Mouse (Mus musculus) G1E (cell line): ENCODE measurements around the gene Slc4a4. TPM values are rescaled to one million over a fixed set of nuclear protein-coding genes. Genes with fewer than 3 reads are reported as not detected.

Experiments
- ATAC-seq: 2 replicates; pipeline ENCODE4 v1.8.0; 2016; ENCODE audit warnings: mild to moderate bottlenecking; ENCODE audit not compliant: insufficient number of reproducible peaks, poor library complexity, low FRiP score, severe bottlenecking; ENCODE audit errors: extremely low read depth
- DNase-seq: peaks from one replicate; pipeline ENCODE4 v3.0.0; 2012; ENCODE audit warnings: low spot score
- H3K27me3 ChIP-seq: 2 replicates; pipeline ENCODE4 v1.6.1; 2012; ENCODE audit warnings: mild to moderate bottlenecking, low read length, inconsistent platforms; ENCODE audit not compliant: insufficient read depth
- H3K36me3 ChIP-seq: replicated peaks from 2 replicates; pipeline ENCODE3; 2012; ENCODE audit warnings: mild to moderate bottlenecking, inconsistent platforms
- H3K4me1 ChIP-seq: 2 replicates; pipeline ENCODE4 v1.6.1; 2012; ENCODE audit warnings: low read depth, low read length, inconsistent platforms, mixed read lengths; ENCODE audit not compliant: insufficient read depth
- H3K4me3 ChIP-seq: 2 replicates; pipeline ENCODE4 v1.5.1; 2012; ENCODE audit warnings: low read depth, mild to moderate bottlenecking, inconsistent platforms, low read length, moderate library complexity, mixed read lengths
- H3K9me3 ChIP-seq: replicated peaks from 2 replicates; pipeline ENCODE4 v1.6.1; 2012; ENCODE audit warnings: inconsistent platforms
- CTCF ChIP-seq: IDR thresholded peaks from 2 replicates; pipeline ENCODE4 v1.5.1; 2012; ENCODE audit warnings: low read depth, low read length, inconsistent platforms, mixed read lengths
- GATA1 ChIP-seq: IDR thresholded peaks from 2 replicates; pipeline ENCODE4 v1.6.1; 2012; ENCODE audit warnings: borderline replicate concordance, low read length, inconsistent platforms, mixed read lengths
- GATA2 ChIP-seq: IDR thresholded peaks from 2 replicates; pipeline ENCODE4 v1.6.1; 2012; ENCODE audit warnings: low read depth, low read length, inconsistent platforms, borderline replicate concordance
- POLR2AphosphoS5 ChIP-seq: IDR thresholded peaks from 2 replicates; pipeline ENCODE4 v1.6.1; 2012; ENCODE audit warnings: low read depth, low read length, inconsistent platforms; ENCODE audit not compliant: insufficient replicate concordance
- TAL1 ChIP-seq: conservative IDR thresholded peaks from 2 replicates; pipeline ENCODE4 v1.6.1; 2012; ENCODE audit warnings: low read depth, low read length, inconsistent platforms, mixed read lengths
- polyA plus RNA-seq: library from polyadenylated mRNA; stranded (reverse); fragments of >175 nt; gene quantifications from 2 replicates; pipeline ENCODE4 v1.2.3, GENCODE M21; 2012
- total RNA-seq, 2 experiments: library from RNA; stranded (forward) in 1 of 2; stranded (reverse) in 1 of 2; fragments of 200-1000 nt in 1 of 2; fragments of >200 nt in 1 of 2; fragmentation: Nextera tagmentation in 1 of 2; gene quantifications; 2 replicates each; pipeline ENCODE4 v1.2.3; 2014 to 2017

Slc4a4 gene
- total and polyA plus RNA-seq, 3 experiments: 0.11 TPM; not detected in 2

DNA sequence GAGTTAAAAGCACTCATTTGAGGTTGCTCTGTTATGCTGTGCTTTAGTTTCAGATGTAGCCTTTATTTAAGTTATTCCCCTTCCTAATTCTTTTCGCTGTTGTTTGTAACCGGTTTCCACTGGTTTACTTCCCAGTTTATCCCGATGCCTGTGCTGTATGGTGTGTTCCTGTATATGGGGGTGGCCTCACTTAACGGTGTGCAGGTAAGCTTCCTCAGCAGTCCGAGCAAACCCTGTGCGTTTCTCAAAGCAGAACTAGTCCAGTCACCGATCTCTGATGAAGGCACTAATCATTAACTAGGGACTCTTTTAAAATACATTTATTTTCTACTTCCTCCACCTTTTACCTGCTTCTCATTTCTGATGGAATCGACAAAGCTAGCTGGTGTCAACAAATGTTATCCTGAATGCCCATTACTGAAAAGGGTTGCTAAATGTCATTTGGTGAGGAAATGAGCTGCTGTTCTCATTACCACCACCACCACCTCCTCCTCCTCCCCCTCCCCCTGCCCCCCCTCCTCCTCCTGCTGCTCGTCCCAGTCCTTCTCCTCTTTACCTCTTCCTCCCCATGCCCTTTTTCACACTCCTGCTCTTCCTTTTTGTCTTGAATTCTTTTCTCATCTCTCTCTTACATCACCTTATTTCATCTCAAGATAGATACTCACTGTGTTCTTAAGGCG is 336.6 kb downstream of the Slc4a4 start:
- no peaks in the 10 kb centered on the region for H3K27me3 ChIP-seq
- H3K4me3 ChIP-seq: no peak overlapping the region
- ATAC-seq (no peak), DNase-seq (no peak)
- peaks cover 13% of the 10 kb centered on the region for H3K9me3 ChIP-seq
- TF ChIP-seq CTCF: no peak
- TF ChIP-seq GATA2: no peak
- TF ChIP-seq TAL1: no peak
- TF ChIP-seq GATA1: no peak
- no peak for TF ChIP-seq POLR2AphosphoS5
- H3K4me1 ChIP-seq: no peaks in the 10 kb centered on the region
- no peaks in the 10 kb centered on the region for H3K36me3 ChIP-seq

DNA sequence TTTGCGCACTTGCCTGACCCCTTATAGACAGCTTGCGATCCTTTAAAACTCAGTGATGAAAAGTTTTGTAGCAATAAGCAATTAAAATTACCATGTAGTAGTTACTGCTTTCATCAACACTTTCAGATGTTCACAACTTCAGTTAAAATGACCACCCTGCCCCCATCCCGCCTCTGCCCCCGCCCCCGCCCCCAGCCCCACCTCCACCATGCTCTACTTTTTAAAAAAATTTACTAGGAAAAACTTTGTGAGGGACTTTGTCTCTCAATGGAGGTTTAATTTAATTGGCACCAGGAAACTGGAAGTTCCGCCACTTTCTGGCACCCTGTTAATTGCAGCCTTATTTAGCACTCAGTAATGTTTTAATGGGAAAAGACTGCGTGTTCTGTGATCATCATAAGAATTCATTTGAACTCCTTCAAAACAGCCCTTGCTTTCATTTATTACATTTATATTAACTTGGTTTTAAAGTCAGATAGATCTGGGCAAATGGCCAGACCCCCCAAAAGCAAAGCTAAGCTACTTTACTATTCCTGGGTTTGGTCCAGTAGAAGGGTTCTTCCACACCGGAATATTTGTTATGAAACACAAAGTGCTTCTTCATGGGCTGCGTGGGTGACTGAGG is 337.2 kb downstream of the Slc4a4 start:
- Histone ChIP-seq H3K27me3 (no peaks in the 10 kb centered on the region), H3K36me3 (no peaks in the 10 kb centered on the region), H3K4me3 (no peak overlapping the region), H3K9me3 (peaks cover 9% of the 10 kb centered on the region), H3K4me1 (no peaks in the 10 kb centered on the region)
- ATAC-seq (no peak), DNase-seq (no peak)
- TF ChIP-seq POLR2AphosphoS5 (no peak), TAL1 (no peak), GATA1 (no peak), GATA2 (no peak), CTCF (no peak)

DNA sequence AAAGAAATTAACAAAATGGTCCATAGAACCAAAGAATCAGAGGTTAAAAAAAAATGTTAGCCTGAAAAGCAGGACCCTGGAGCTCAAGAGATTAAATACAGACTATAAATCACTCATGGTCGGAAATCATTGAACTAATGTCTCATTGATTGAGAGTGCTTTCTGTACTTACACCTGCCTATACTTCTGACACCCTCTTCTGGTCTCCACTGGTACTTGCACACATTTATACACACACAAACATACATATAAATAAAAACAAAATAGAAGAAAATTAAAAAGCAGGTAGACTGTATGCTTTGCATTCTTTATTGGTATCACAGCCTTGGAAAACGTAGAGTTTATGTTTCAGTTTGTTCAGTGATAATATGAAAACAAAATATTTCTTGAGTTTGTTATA is 341.3 kb downstream of the Slc4a4 start:
- H3K9me3 ChIP-seq: peaks cover 7% of the 10 kb centered on the region
- no peak overlapping the region for H3K4me3 ChIP-seq
- H3K27me3 ChIP-seq: no peaks in the 10 kb centered on the region
- ATAC-seq (no peak), DNase-seq (no peak)
- H3K4me1 ChIP-seq: no peaks in the 10 kb centered on the region
- H3K36me3 ChIP-seq: no peaks in the 10 kb centered on the region
- TF ChIP-seq GATA2 (no peak), CTCF (no peak)

DNA sequence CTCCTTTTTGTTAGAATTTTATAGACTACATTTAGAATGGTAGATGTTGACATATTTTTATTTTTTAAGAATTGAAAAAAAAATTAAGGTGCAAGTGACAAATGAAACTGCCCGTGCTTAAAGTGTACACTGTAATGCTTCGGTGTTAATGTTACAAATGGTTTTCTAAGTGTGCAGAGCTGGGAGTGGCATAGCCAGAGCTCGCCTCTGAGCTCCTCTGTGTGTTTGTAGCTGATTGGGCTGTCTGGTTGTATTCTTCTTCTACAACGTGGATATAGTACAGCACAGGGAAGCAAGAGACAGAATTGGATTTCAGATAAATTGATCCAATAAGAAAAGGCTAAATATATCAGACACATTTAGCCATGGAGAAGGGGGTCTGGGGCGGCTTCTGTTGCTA is 343.0 kb downstream of the Slc4a4 start:
- Histone ChIP-seq H3K9me3 (peaks cover 7% of the 10 kb centered on the region), H3K4me1 (no peaks in the 10 kb centered on the region)
- DNase-seq: no peak

DNA sequence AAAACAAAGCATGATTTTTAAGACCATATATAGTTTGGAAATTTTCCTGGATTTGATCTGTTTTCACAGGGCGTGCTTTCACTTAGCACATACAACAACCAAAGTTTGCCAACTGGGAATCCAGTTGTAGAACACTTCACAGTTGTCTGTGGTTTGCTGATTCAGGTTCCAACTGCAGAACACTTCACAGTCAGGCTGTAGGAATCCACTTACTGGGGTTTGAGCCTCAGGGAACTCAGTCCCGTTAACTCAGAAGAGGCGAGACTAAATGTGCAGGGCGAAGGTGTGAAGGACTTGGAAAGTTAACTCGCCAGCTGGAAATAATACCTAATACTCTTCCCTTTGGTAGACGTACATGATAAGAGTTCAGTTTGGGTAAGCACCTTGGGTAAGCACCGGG is 345.7 kb downstream of the Slc4a4 start:
- Histone ChIP-seq H3K9me3 (peaks cover 2% of the 10 kb centered on the region; the same call in 1 of the 2 replicates), H3K27me3 (no peaks in the 10 kb centered on the region), H3K4me1 (no peaks in the 10 kb centered on the region), H3K4me3 (no peak overlapping the region), H3K36me3 (no peaks in the 10 kb centered on the region)
- no peak for TF ChIP-seq GATA1
- no peak for TF ChIP-seq TAL1
- no peak for TF ChIP-seq GATA2
- ATAC-seq (no peak), DNase-seq (no peak)

More for the DNA sequence above, 343.0 kb downstream of the Slc4a4 start:
- Histone ChIP-seq H3K27me3 (no peaks in the 10 kb centered on the region), H3K36me3 (no peaks in the 10 kb centered on the region), H3K4me3 (no peak overlapping the region)
- no peak for ATAC-seq
- no peak for TF ChIP-seq GATA2
- no peak for TF ChIP-seq GATA1
- TF ChIP-seq POLR2AphosphoS5: no peak
- no peak for TF ChIP-seq TAL1
- TF ChIP-seq CTCF: no peak

DNA sequence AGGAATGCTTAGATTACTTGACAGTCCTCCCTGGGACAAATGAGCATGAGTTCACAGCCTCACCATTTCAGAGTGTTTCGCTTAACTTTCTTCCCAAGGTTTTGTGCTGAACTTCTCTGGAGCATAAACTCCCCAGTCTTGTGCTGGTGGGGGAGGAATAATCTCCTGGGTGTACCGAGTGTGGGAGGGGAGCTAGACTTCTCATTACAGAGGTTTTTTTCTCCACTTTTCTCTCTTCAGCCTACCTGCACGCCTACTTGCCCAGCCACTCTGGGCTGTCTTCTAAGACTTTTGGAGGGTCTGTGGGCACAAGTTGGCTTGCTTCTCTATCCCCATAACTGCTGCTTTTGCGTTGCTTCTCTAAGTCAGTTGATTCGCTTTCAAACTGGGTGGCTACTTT is 365.2 kb downstream of the Slc4a4 start:
- Histone ChIP-seq H3K9me3 (peaks cover 20% of the 10 kb centered on the region), H3K36me3 (no peaks in the 10 kb centered on the region), H3K4me3 (no peak overlapping the region), H3K4me1 (no peaks in the 10 kb centered on the region), H3K27me3 (no peaks in the 10 kb centered on the region)
- no peak for ATAC-seq
- TF ChIP-seq TAL1 (no peak), GATA1 (no peak), GATA2 (no peak), CTCF (no peak), POLR2AphosphoS5 (no peak)
- DNase-seq: no peak
